Mouse (Mus musculus) B cell, adult 2 months (primary cell): Measurements from ENCODE around the gene Jtb.
"Not testable (repeated sequence)": the region's sequence is repeated elsewhere in the genome, so short reads cannot be mapped to it uniquely, and the experiment has no call there.

Experiments used
- DNase-seq, 2 experiments: peaks; one replicate each; pipeline ENCODE4 v3.0.0; 2022

Gene Jtb

DNA sequence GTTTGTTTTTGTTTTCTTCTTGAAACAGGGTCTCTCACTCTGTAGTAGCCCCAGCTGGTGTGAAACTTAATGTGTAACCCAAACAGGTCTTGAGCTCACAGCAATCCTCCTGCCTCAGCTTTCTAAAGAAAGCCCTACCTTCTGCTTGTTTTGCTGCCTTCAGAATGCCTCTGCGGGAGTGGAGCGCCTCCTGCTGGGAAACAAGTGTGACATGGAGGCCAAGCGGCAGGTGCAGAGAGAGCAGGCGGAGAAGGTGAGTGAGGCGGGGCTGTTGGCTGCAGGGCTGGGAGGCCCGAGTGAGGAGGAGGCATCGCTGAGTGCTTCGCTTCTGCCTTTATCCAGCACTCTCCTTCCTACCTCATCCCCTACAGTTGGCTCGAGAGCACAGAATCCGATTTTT is 7.1 kb upstream of the Jtb start:
- DNase-seq = no peak

DNA sequence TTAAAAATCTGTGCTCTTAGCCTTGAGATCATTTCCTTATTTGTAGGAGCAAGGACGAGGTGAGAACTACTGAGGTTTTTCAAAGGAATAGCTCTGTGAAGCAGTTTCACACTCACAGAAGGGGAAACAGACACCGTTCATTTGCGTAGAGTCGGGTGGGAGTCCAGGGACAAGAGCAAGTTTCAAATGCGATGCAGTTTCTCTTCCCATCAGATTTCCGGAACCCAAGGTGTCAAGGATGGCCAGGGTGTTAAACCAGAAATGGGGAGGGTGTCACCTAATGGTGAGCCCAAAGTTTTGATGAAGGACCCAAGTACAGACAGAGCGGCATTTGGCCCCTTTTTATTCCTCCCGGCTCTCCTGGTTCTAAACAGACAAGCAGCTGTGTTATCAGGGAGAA is 322 bp upstream of the Jtb start:
- no peak for DNase-seq

DNA sequence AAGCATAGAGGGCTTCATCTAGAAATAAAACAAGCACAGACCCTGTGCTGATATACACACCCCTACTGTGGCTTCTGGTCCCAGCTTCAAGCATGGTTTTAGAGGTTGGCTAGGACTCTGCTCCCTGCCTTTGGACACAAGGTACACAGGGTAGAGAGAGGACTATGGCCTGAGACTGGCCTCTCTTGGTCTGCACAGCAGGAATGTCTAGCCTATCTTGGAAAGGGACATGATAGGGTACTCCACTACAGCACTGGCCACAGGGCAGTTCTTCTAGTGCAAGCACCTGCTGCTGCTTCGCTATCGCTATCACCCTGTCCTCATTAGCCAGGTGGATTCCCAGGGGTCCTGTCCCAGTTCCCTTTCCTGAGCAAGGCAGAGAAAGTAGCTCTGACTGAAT is 9.9 kb downstream of the Jtb start:
- peak in 1 of 2 experiments; percentile 15 for DNase-seq

DNA sequence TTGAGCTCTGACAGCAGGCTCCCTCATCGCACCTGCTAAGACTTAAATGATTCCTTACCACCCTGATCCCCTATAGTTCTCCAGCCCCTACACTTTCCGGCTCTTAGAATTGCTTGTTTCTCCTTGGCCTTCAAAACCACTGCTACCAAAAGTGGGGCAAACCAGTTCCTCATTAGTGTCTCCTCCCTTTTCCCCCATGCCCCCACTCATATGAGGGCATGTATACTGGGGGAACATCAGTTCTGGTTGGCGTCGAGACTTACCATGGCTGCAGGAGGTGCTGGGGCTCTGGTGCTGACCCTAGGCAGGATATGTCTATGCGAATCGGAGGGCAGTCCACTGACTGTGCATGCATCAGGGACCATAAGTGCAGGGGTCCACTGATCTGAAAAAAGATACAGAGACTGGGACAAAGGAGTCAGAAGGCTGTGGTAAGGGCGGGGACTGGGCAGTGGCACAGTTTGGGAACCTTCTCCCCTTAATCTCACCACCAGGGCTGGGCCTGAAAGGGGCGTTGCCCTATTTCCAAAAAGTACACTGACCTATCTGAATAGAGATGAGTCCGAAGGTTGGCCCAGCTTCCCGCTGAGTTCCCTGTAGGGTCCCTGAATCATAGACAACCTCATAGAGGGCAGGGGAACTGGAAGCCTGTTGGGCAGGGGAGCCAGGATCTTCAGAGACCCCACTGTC is 10.4 kb downstream of the Jtb start:
- DNase-seq = no peak

- no peak for DNase-seq
These were observed 11.8 kb downstream of the Jtb start, which contains the start of gene Creb3l4 for GRCm38 (mm10) chr3:90242984-90243775. TSS of gene Creb3l4 (minus strand) at chr3:90243512.

DNA sequence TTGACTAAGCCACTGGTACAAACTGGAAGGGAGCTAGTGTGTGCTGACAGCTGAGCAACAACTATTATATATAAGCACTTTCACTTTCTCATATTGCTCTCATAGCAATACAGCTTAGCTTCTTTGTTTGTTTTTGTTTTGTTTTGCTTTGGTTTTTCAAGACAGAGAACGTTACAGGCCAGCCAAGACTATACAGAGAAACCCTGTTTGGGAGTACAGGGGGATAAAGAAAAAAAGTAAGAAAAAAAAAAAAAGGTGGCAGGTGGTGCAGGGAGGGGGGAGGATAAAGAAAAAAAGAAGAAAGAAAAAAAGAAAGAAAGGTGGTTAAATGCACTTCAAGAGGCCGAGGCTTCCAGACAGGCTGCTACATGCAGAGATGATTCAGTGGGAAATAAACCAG is 14.0 kb downstream of the Jtb start:
- no peak for DNase-seq

DNA sequence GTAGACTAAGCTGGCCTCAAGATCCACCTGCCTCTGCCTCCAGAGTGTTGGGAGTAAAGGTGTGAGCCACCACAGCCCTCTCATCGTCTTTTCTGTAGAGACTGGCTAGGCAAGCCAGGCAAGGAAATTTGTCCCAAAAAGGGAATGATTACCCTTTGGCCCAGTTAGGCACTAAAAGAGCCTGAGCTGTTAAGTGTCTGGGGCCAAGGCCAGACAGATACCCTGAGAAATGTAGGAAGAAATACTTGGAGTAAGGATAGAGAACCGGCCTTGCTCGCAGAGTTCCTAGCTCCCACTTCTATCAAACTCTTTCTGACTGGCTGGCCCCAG is 16.2 kb downstream of the Jtb start:
- no peak for DNase-seq

- DNase-seq = peak; percentile 85
These were observed 16.8 kb downstream of the Jtb start, which contains the start of gene Slc39a1 for GRCm38 (mm10) chr3:90247960-90248745. TSS of gene Slc39a1 (plus strand) at chr3:90248172.

- peak; percentile 27 to 31 for DNase-seq
These were observed 17.3 kb downstream of the Jtb start for GRCm38 (mm10) chr3:90248746-90249100.

- DNase-seq = no peak
These were observed 19.4 kb downstream of the Jtb start for GRCm38 (mm10) chr3:90250791-90251190.

DNA sequence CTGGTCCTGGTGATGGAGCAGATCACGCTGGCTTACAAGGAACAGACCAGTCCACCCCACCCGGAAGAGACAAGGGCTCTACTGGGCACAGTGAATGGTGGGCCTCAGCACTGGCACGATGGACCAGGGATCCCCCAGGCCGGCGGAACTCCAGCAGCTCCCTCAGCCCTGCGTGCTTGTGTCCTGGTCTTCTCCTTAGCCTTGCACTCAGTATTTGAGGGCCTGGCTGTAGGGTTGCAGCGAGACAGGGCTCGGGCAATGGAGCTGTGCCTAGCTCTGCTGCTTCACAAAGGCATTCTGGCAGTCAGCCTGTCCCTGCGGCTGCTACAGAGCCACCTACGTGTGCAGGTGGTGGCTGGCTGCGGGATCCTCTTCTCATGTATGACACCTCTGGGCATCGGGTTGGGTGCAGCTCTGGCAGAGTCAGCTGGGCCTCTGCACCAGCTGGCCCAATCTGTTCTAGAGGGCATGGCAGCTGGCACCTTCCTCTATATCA is 20.4 kb downstream of the Jtb start:
- DNase-seq = not testable (repeated sequence)

DNA sequence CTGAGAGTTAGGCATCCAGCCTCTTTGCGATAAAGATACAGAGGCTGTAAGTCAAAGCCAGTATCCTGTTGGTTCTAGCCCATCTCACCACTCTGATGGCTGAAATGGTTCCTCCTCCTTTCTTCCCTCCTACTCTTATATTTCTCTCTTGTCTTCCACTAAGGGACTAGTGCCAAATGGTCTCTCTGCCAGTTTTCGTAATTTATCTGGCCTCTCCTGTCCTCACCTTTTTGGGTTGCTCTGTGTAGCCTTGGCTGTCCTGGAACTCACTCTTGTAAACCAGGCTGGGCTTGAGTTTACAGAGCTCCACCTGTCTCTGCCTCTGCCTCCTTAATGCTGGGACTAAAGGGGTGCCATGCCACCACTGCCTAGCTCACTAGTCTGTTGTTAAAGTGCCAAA is 21.3 kb downstream of the Jtb start:
- not testable (repeated sequence) for DNase-seq

DNA sequence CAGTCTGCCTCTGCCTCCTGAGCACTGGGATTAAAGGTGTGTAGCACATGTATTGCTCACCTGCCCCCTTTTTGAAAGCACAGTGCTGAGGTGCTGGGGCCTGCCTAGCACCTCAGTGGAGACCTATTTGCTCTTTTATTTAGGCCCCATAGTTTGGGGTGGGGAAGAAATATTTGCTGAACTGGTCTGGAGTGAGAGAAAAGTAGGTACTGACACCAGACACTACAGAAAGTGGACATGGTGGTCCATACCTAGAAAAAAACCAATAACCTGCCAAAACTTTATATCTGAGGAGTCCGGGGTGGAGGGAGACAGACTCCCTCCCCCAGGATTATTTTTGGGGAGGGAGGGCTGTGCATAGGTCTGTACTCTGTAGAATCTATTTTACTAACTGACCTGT is 21.8 kb downstream of the Jtb start:
- peak in 1 of 2 experiments; percentile 17 for DNase-seq

GRCm38 (mm10) chr3:90253653-90254418 is 22.4 kb downstream of the Jtb start, which contains the start of gene Crtc2:
TSS of gene Crtc2 (plus strand) at chr3:90254163.
- peak; percentile 89 to 91 for DNase-seq

DNA sequence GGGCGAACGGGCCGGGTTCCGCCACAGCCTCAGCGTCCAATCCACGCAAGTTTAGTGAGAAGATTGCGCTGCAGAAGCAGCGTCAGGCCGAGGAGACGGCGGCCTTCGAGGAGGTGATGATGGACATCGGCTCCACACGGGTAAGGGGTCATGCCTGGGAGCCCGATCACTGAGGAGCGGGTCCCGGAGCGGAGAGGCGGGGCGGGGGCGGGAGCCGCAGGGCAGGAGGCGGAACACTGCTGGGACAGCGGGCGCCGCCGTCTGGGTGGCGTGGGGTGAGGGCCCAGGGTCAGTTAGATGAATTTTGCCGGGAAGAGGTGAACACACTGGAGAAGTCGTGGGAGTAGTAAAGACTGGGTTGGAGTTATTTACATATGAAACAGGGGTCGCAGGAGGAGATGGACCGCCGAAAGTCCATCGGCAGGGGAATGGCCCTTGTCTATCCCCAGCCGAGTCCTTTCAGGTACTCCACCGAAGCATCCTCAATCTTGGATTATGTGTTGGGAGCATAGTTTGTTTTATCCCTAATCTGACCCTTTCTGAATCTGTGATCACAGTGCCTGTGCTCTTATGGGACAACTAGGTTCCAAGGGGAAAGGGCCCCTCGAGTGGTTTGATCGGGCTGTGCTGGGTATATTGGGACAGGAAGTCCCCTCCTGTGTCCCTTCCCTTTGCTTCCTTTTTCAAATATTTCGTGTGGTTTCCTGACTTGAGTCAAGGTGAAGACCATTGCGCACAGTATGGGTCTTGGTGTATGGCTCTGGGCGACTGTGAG is 23.2 kb downstream of the Jtb start:
- peak; percentile 34 to 37 for DNase-seq

DNA sequence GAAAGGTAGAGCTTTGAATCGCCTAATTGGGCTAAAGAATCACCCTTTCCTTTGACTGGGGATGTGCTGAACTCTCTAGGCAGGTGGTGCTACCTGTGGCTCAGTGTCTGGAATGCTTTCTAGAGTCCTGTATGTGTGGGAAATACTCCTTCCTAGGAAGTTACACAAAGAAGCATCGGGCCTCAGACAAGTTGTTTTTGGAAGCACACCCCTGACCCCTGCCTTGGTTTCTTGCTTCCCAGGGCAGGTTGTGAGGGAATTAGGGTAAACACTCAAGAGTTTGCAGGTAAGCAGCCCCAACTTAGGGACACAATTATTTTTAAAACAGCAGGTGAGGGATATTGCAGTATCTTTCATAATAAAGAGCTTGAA is 23.8 kb downstream of the Jtb start:
- no peak for DNase-seq

GRCm38 (mm10) chr3:90255784-90256353 is 24.5 kb downstream of the Jtb start:
- DNase-seq = no peak

GRCm38 (mm10) chr3:90256731-90257530 is 25.5 kb downstream of the Jtb start:
- DNase-seq = no peak

- DNase-seq = no peak
These were observed 27.1 kb downstream of the Jtb start for GRCm38 (mm10) chr3:90258521-90258920.

DNA sequence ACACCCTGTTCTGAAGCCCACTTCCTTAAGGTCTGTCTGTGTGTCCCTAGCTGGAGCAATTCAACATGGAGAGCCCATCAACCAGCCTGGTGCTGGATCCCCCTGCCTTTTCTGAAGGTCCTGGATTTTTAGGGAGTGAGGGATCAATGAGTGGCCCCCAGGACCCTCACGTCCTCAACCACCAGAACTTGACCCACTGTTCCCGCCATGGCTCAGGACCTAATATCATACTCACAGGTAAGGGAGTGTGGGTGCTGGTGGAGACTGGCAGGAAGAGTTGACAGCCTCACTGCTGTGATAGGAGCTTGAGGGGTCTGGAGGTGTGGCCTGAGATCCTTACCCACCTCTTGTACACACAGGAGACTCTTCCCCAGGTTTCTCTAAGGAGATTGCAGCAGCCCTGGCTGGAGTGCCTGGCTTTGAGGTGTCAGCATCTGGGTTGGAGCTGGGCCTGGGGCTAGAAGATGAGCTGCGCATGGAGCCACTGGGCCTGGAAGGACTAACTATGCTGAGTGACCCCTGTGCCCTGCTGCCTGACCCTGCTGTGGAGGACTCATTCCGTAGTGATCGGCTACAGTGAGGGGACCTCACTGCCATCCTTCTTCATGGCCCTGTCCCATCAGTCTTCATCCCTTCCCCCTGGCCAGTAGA is 31.8 kb downstream of the Jtb start:
- DNase-seq = no peak
